Mouse (Mus musculus) kidney, embryonic 16.5 days (tissue): ENCODE measurements at regions not wholly inside any gene's neighbourhood (a gene's known extent, or its start where the extent isn't known, plus 50 kb on each side); places are given as distances from the start of the nearest gene placed in this dataset.

ENCODE experiments used
- ATAC-seq: fragments of 200-750 bp; cut with Nextera tagmentation; 2 replicates; pipeline ENCODE4 v1.8.0; 2017; ENCODE audit warnings: moderate TSS enrichment; ENCODE audit not compliant: low FRiP score, low TSS enrichment
- H3K27ac ChIP-seq: fragments of 300-500 bp; sonication (generic); 2 replicates; pipeline ENCODE4 v1.5.1; 2014; ENCODE audit warnings: low read length
- H3K27me3 ChIP-seq: fragments of 300-500 bp; sonication (generic); 2 replicates; pipeline ENCODE4 v1.6.1; 2014; ENCODE audit warnings: low read length, control low read depth, mixed read lengths; ENCODE audit not compliant: insufficient read depth
- H3K36me3 ChIP-seq: fragments of 300-500 bp; sonication (generic); 2 replicates; pipeline ENCODE4 v1.6.1; 2014; ENCODE audit warnings: low read length, control low read depth, mixed read lengths; ENCODE audit not compliant: insufficient read depth
- H3K4me1 ChIP-seq: fragments of 300-500 bp; sonication (generic); 2 replicates; pipeline ENCODE4 v1.6.1; 2014; ENCODE audit warnings: low read length, control low read depth, mixed read lengths; ENCODE audit not compliant: insufficient read depth
- H3K4me2 ChIP-seq: fragments of 300-500 bp; sonication (generic); replicated peaks from 2 replicates; pipeline ENCODE4 v1.6.1; 2014; ENCODE audit warnings: low read depth, low read length
- H3K4me3 ChIP-seq: fragments of 300-500 bp; sonication (generic); 2 replicates; pipeline ENCODE4 v1.5.1; 2014; ENCODE audit warnings: mild to moderate bottlenecking, low read length
- H3K9ac ChIP-seq: fragments of 300-500 bp; sonication (generic); replicated peaks from 2 replicates; pipeline ENCODE4 v1.6.1; 2014; ENCODE audit warnings: low read length
- H3K9me3 ChIP-seq: fragments of 300-500 bp; sonication (generic); 2 replicates; pipeline ENCODE4 v1.6.1; 2016; ENCODE audit warnings: low read length, control low read depth
- WGBS: fragments of 180-500 bp; shearing (Covaris S2); extraction: QIAGEN DNeasy Blood & Tissue Kit; methylation state at CpG from one replicate; pipeline ENCODE4 v1.1.7; 2014; 5-methylcytosine and 5-hydroxymethylcytosine counted together

GRCm38 (mm10) chr13:72417816-72418215, 210.8 kb upstream of the Irx2 start:
- no peak overlapping the region for H3K4me3 ChIP-seq
- no peaks in the 10 kb centered on the region for H3K4me1 ChIP-seq
- no peak overlapping the region for H3K27ac ChIP-seq
- ATAC-seq, result peak; percentile 57; the same call in 1 of the 2 replicates
- no peak overlapping the region for H3K9ac ChIP-seq
- H3K4me2 ChIP-seq, result no peak overlapping the region
- no peaks in the 10 kb centered on the region for H3K36me3 ChIP-seq
- H3K9me3 ChIP-seq, result no peaks in the 10 kb centered on the region
- no peaks in the 10 kb centered on the region for H3K27me3 ChIP-seq
- WGBS, result 78% methylated on average over 3 of the region's 3 CpGs

- Histone ChIP-seq H3K4me1 (no peaks in the 10 kb centered on the region), H3K27ac (no peak overlapping the region), H3K4me3 (no peak overlapping the region), H3K36me3 (no peaks in the 10 kb centered on the region), H3K27me3 (no peaks in the 10 kb centered on the region), H3K9me3 (no peaks in the 10 kb centered on the region), H3K4me2 (no peak overlapping the region), H3K9ac (no peak overlapping the region)
- ATAC-seq, result no peak
- WGBS, result 78% methylated on average over 2 of the region's 2 CpGs
These were observed 210.3 kb upstream of the Irx2 start for GRCm38 (mm10) chr13:72418285-72418684.

- Histone ChIP-seq H3K27ac (no peak overlapping the region), H3K4me2 (no peak overlapping the region), H3K9ac (no peak overlapping the region), H3K36me3 (no peaks in the 10 kb centered on the region), H3K4me3 (no peak overlapping the region), H3K9me3 (no peaks in the 10 kb centered on the region), H3K4me1 (no peaks in the 10 kb centered on the region), H3K27me3 (no peaks in the 10 kb centered on the region)
- no peak for ATAC-seq
- WGBS, result 85% methylated on average over 4 of the region's 4 CpGs
These were observed 209.1 kb upstream of the Irx2 start for GRCm38 (mm10) chr13:72419532-72419931.

- Histone ChIP-seq H3K9me3 (no peaks in the 10 kb centered on the region), H3K27me3 (no peaks in the 10 kb centered on the region), H3K4me3 (no peak overlapping the region), H3K4me1 (no peaks in the 10 kb centered on the region), H3K4me2 (no peak overlapping the region), H3K27ac (no peak overlapping the region), H3K9ac (no peak overlapping the region), H3K36me3 (no peaks in the 10 kb centered on the region)
- 26% methylated on average over 8 of the region's 8 CpGs for WGBS
- ATAC-seq, result no peak
These were observed 202.7 kb upstream of the Irx2 start for GRCm38 (mm10) chr13:72425917-72426316.

- no peak for ATAC-seq
- Histone ChIP-seq H3K27ac (no peak overlapping the region), H3K4me3 (no peak overlapping the region), H3K36me3 (no peaks in the 10 kb centered on the region), H3K9me3 (no peaks in the 10 kb centered on the region), H3K4me1 (no peaks in the 10 kb centered on the region), H3K4me2 (no peak overlapping the region), H3K9ac (no peak overlapping the region), H3K27me3 (no peaks in the 10 kb centered on the region)
- WGBS, result 72% methylated on average over 3 of the region's 3 CpGs
These were observed 183.3 kb upstream of the Irx2 start for GRCm38 (mm10) chr13:72445336-72445735.

- Histone ChIP-seq H3K4me2 (no peak overlapping the region), H3K9ac (no peak overlapping the region), H3K27me3 (no peaks in the 10 kb centered on the region), H3K27ac (no peak overlapping the region), H3K9me3 (no peaks in the 10 kb centered on the region), H3K4me3 (no peak overlapping the region), H3K36me3 (no peaks in the 10 kb centered on the region), H3K4me1 (no peaks in the 10 kb centered on the region)
- 85% methylated on average over 5 of the region's 5 CpGs for WGBS
- ATAC-seq, result no peak
These were observed 180.1 kb upstream of the Irx2 start for GRCm38 (mm10) chr13:72448458-72449058.

GRCm38 (mm10) chr13:72495353-72495752, 133.3 kb upstream of the Irx2 start:
- H3K36me3 ChIP-seq, result no peaks in the 10 kb centered on the region
- WGBS, result 15% methylated on average over 7 of the region's 7 CpGs
- no peak overlapping the region for H3K4me3 ChIP-seq
- no peaks in the 10 kb centered on the region for H3K4me1 ChIP-seq
- 0 out of 2 replicates have a peak, but pooled peaks have one; percentile 35 for ATAC-seq
- H3K27ac ChIP-seq, result no peak overlapping the region
- no peaks in the 10 kb centered on the region for H3K9me3 ChIP-seq
- H3K27me3 ChIP-seq, result peaks cover 8% of the 10 kb centered on the region; the same call in 1 of the 2 replicates
- H3K4me2 ChIP-seq, result no peak overlapping the region
- no peak overlapping the region for H3K9ac ChIP-seq

- Histone ChIP-seq H3K27ac (no peak overlapping the region), H3K4me3 (no peak overlapping the region), H3K27me3 (peaks cover 8% of the 10 kb centered on the region; the same call in 1 of the 2 replicates), H3K36me3 (no peaks in the 10 kb centered on the region), H3K9ac (no peak overlapping the region), H3K4me2 (no peak overlapping the region), H3K9me3 (no peaks in the 10 kb centered on the region), H3K4me1 (no peaks in the 10 kb centered on the region)
- 74% methylated on average over 5 of the region's 5 CpGs for WGBS
- ATAC-seq, result no peak
These were observed 131.6 kb upstream of the Irx2 start for GRCm38 (mm10) chr13:72497036-72497435.

GRCm38 (mm10) chr13:72497521-72497920, 131.1 kb upstream of the Irx2 start:
- ATAC-seq, result no peak
- Histone ChIP-seq H3K4me2 (no peak overlapping the region), H3K36me3 (no peaks in the 10 kb centered on the region), H3K27ac (no peak overlapping the region), H3K27me3 (peaks cover 8% of the 10 kb centered on the region; the same call in 1 of the 2 replicates), H3K9ac (no peak overlapping the region), H3K4me3 (no peak overlapping the region), H3K9me3 (no peaks in the 10 kb centered on the region), H3K4me1 (no peaks in the 10 kb centered on the region)
- 20% methylated on average over 10 of the region's 10 CpGs for WGBS

- Histone ChIP-seq H3K27ac (no peak overlapping the region), H3K27me3 (no peaks in the 10 kb centered on the region), H3K4me1 (no peaks in the 10 kb centered on the region), H3K4me3 (no peak overlapping the region), H3K4me2 (no peak overlapping the region), H3K9me3 (no peaks in the 10 kb centered on the region), H3K36me3 (no peaks in the 10 kb centered on the region), H3K9ac (no peak overlapping the region)
- 89% methylated on average over 4 of the region's 4 CpGs for WGBS
- ATAC-seq, result no peak
These were observed 122.7 kb upstream of the Irx2 start for GRCm38 (mm10) chr13:72505954-72506353.
